In the genomic region with DNA sequence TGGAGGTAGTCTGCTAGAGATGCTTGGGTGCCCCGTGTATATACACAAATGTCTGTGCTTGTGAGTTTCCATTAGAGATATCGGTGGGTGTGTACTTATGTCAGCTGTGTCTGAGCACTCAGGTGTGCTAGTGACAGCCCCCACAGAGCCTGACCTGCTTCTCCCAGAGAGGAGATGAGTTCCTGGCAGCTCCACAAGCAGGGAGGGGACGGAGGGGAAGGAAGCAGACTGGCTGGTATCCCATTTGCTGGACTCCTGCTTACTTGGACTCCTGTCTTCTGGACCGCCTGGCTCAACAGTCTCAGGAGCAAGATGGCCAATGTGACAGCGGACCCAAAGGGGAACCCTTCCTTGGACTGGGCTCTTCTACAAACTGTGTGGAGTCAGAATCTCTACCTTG, we compare ENCODE assay signal across 12 mouse cellular contexts. TPM values are rescaled to one million over a fixed set of nuclear protein-coding genes. Genes with fewer than 3 reads are reported as not detected.
DNase-seq lines count a peak whose midpoint lies in the region; ATAC-seq and TF ChIP-seq lines count a peak whose summit lies in the region.
"Had no signal": no experiment of that assay in that cellular context is flagged by ENCODE, and none has a peak within 500 bp of the region (broad histone marks: within the 10 kb centered on the region; RNA-seq: fewer than 3 reads in every experiment).

No protein-coding gene starts in this region.

- no peak for DNase-seq in heart, postnatal 4 days
- no peak for DNase-seq in lung, adult 18-20 months
- DNase-seq in gastrocnemius, adult 2 months: peak; percentile 87
- peak; percentile 89 for DNase-seq in skeletal muscle tissue, adult 2 months (ENCODE audit: low read depth, low spot score)
- no peak for DNase-seq in Muller cell, postnatal 12 days (ENCODE audit: inconsistent ontology term)
- no peak for DNase-seq in kidney, postnatal 10 days
- DNase-seq: B cell, adult 2 months; liver, embryonic 13.5 days had no signal

- WGBS in heart, embryonic 11.5 days (ENCODE audit: insufficient replicate concordance): 78% methylated on average over 5 of the region's 5 CpGs
- 54% methylated on average over 5 of the region's 5 CpGs for WGBS in lung, embryonic 16.5 days

- no peak overlapping the region for H3K4me3 ChIP-seq in heart, embryonic 11.5 days (ENCODE audit: low read depth, low read length)
- peak overlapping the region; percentile 39; the same call in 1 of the 2 replicates for H3K4me3 ChIP-seq in lung, embryonic 16.5 days (ENCODE audit: low read length)
- H3K4me3 ChIP-seq in gastrocnemius, adult 2 months: peak overlapping the region; percentile 79
- H3K4me3 ChIP-seq: erythroblast, embryonic 14.5 days had no signal

- H3K36me3 ChIP-seq in heart, embryonic 11.5 days (ENCODE audit: control insufficient read depth, insufficient read depth, low read length): no peaks in the 10 kb centered on the region
- no peaks in the 10 kb centered on the region for H3K36me3 ChIP-seq in lung, embryonic 16.5 days (ENCODE audit: control insufficient read depth, insufficient read depth, low read length)
- H3K36me3 ChIP-seq: liver, embryonic 13.5 days had no signal

- peak overlapping the region; percentile 65; the same call in 1 of the 2 replicates for H3K4me2 ChIP-seq in heart, embryonic 11.5 days
- H3K4me2 ChIP-seq in lung, embryonic 16.5 days (ENCODE audit: low read depth, low read length): peak overlapping the region; percentile 65

- ATAC-seq in heart, embryonic 11.5 days (replicated peaks; ENCODE audit: insufficient number of reproducible peaks, low FRiP score, low TSS enrichment): no peak
- ATAC-seq in lung, embryonic 16.5 days (ENCODE audit: low read depth): no peak

- H3K9ac ChIP-seq in heart, embryonic 11.5 days (ENCODE audit: low read depth, low read length): no peak overlapping the region
- no peak overlapping the region for H3K9ac ChIP-seq in lung, embryonic 16.5 days (ENCODE audit: low read length)

- peaks cover 12% of the 10 kb centered on the region for H3K4me1 ChIP-seq in heart, embryonic 11.5 days (ENCODE audit: control insufficient read depth, insufficient read depth, low read length)
- H3K4me1 ChIP-seq in lung, embryonic 16.5 days (replicated peaks; ENCODE audit: control insufficient read depth, insufficient read depth, low read length): peaks cover 16% of the 10 kb centered on the region
- H3K4me1 ChIP-seq: liver, embryonic 13.5 days had no signal

- intact Hi-C loops in gastrocnemius, adult 2 months (cut with DNase I): no loop called here

- no peaks in the 10 kb centered on the region for H3K9me3 ChIP-seq in heart, embryonic 11.5 days (replicated peaks; ENCODE audit: control insufficient read depth, low read length)
- no peaks in the 10 kb centered on the region for H3K9me3 ChIP-seq in lung, embryonic 16.5 days (ENCODE audit: control insufficient read depth, low read length)
- H3K9me3 ChIP-seq: liver, embryonic 13.5 days had no signal

- TF ChIP-seq CTCF in gastrocnemius, adult 2 months (IDR thresholded peaks at IDR 0.05): no peak

- no peaks in the 10 kb centered on the region for H3K27me3 ChIP-seq in heart, embryonic 11.5 days (ENCODE audit: control insufficient read depth, insufficient read depth, low read length)
- H3K27me3 ChIP-seq in lung, embryonic 16.5 days (ENCODE audit: control insufficient read depth, insufficient read depth, low read depth, low read length): no peaks in the 10 kb centered on the region
- H3K27me3 ChIP-seq: liver, embryonic 13.5 days; Patski had no signal

- H3K27ac ChIP-seq in heart, embryonic 11.5 days (ENCODE audit: low read depth, low read length): no peak overlapping the region
- H3K27ac ChIP-seq in lung, embryonic 16.5 days (ENCODE audit: low read length): peak overlapping the region; percentile 33; the same call in 1 of the 2 replicates
- peak overlapping the region; percentile 98 for H3K27ac ChIP-seq in gastrocnemius, adult 2 months
- H3K27ac ChIP-seq: liver, embryonic 13.5 days had no signal

RNA-seq across cellular contexts. Expression of a gene that starts 50.8 kb away (rescaled TPM):
- polyA plus RNA-seq in heart, embryonic 11.5 days (2014; fragmentation: Nextera tagmentation; extraction: Ambion mirVana): 3.0 and 3.2 TPM in 2 replicates
- total RNA-seq in heart, postnatal 4 days (2021): 1 to 10 TPM in 1 of 2 experiments, under 1 TPM in 1; 0.74 to 1.2 TPM
- 4.0 and 4.3 TPM in 2 replicates for polyA plus RNA-seq in lung, embryonic 16.5 days (2015; fragmentation: Nextera tagmentation; extraction: Ambion mirVana)
- 100 to 1,000 TPM; 124 to 133 TPM for total RNA-seq in gastrocnemius, adult 2 months (2021)

Comparison
In these comparisons a context has a peak if more than half of its experiments do, and no peak if none do; other contexts are left out.
1. DNase-seq: peak in gastrocnemius, adult 2 months (single experiment) and skeletal muscle tissue, adult 2 months (single experiment); none in heart, postnatal 4 days (single experiment), lung, adult 18-20 months (0 of 2), Muller cell, postnatal 12 days (single experiment) and kidney, postnatal 10 days (single experiment).
2. RNA of a gene that starts 50.8 kb away (total RNA-seq): 124 to 133 TPM in gastrocnemius, adult 2 months; 0.74 to 1.2 TPM in heart, postnatal 4 days; every median in the first group is over 10 times any median in the second.